Mouse (Mus musculus): Measurements from ENCODE around the gene Zbtb34.

The Zbtb34 gene

GRCm38 (mm10) chr2:33430771-33431699, at the start of gene Zbtb34:
Zbtb34 (minus strand) TSS chr2:33431324.
- in situ Hi-C loops (cut with MboI) = no loop called here

- in situ Hi-C loops (cut with MboI) = no loop called here
Observed at GRCm38 (mm10) chr2:33477961-33478755, 47.0 kb upstream of the Zbtb34 start.

- in situ Hi-C loops (cut with MboI) = no loop called here
Observed at GRCm38 (mm10) chr2:33475961-33476360, 44.8 kb upstream of the Zbtb34 start.

- in situ Hi-C loops (cut with MboI) = no loop called here
Observed at GRCm38 (mm10) chr2:33468466-33469097, 37.5 kb upstream of the Zbtb34 start, which contains the start of gene Zbtb43. Zbtb43 (minus strand) TSS chr2:33468559.

- in situ Hi-C loops (cut with MboI) = no loop called here
Observed at GRCm38 (mm10) chr2:33467546-33468465, 36.7 kb upstream of the Zbtb34 start.

GRCm38 (mm10) chr2:33465966-33466365, 34.8 kb upstream of the Zbtb34 start:
- in situ Hi-C loops (cut with MboI) = no loop called here

- in situ Hi-C loops (cut with MboI) = no loop called here
Observed at GRCm38 (mm10) chr2:33465215-33465614, 34.1 kb upstream of the Zbtb34 start.

GRCm38 (mm10) chr2:33462066-33462465, 30.9 kb upstream of the Zbtb34 start:
- in situ Hi-C loops (cut with MboI) = no loop called here

GRCm38 (mm10) chr2:33461066-33461465, 29.9 kb upstream of the Zbtb34 start:
- in situ Hi-C loops (cut with MboI) = no loop called here

GRCm38 (mm10) chr2:33459660-33460059, 28.5 kb upstream of the Zbtb34 start:
- in situ Hi-C loops (cut with MboI) = no loop called here

- in situ Hi-C loops (cut with MboI) = no loop called here
Observed at GRCm38 (mm10) chr2:33456696-33457095, 25.6 kb upstream of the Zbtb34 start.

- in situ Hi-C loops (cut with MboI) = no loop called here
Observed at GRCm38 (mm10) chr2:33456242-33456641, 25.1 kb upstream of the Zbtb34 start.

- in situ Hi-C loops (cut with MboI) = no loop called here
Observed at GRCm38 (mm10) chr2:33455350-33455749, 24.2 kb upstream of the Zbtb34 start.

GRCm38 (mm10) chr2:33454816-33455215, 23.7 kb upstream of the Zbtb34 start:
- in situ Hi-C loops (cut with MboI) = no loop called here

- in situ Hi-C loops (cut with MboI) = no loop called here
Observed at GRCm38 (mm10) chr2:33453476-33453875, 22.4 kb upstream of the Zbtb34 start.

GRCm38 (mm10) chr2:33452721-33453120, 21.6 kb upstream of the Zbtb34 start:
- in situ Hi-C loops (cut with MboI) = no loop called here

- in situ Hi-C loops (cut with MboI) = no loop called here
Observed at GRCm38 (mm10) chr2:33452140-33452539, 21.0 kb upstream of the Zbtb34 start.

- in situ Hi-C loops (cut with MboI) = no loop called here
Observed at GRCm38 (mm10) chr2:33451038-33451978, 20.2 kb upstream of the Zbtb34 start.

GRCm38 (mm10) chr2:33449119-33449873, 18.2 kb upstream of the Zbtb34 start:
- in situ Hi-C loops (cut with MboI) = no loop called here

Measured in mature B cell (primary cell).